ENCODE assay signal across 8 mouse cellular contexts in the genomic region with DNA sequence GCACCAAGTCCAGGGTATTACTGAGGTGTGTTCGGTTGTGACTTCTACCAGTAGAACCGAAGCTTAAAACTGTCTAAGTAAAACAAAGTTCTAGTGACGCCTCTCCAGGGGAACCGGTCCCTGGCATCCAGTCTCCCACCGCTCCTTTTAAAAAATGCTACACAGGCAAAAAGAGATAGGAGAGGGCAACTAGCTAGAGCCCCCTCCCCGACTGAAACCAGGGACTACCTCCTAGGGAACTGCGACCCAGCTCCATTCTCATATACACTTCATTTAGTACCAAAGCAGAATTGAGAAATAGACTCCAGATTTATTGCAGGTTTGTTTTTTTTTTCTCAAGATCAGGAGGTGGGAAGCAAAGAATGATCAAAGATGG. TPM values are rescaled to one million over a fixed set of nuclear protein-coding genes. Genes with fewer than 3 reads are reported as not detected.
DNase-seq lines count a peak whose midpoint lies in the region; ATAC-seq and TF ChIP-seq lines count a peak whose summit lies in the region.

No protein-coding gene starts in this region.

- H3K27me3 ChIP-seq in lung, embryonic 16.5 days (ENCODE audit: control insufficient read depth, insufficient read depth, low read depth, low read length): no peaks in the 10 kb centered on the region
- peaks cover 12% of the 10 kb centered on the region for H3K27me3 ChIP-seq in limb, embryonic 10.5 days (ENCODE audit: low read depth, poor library complexity, severe bottlenecking)

- whole genome bisulfite sequencing in lung, embryonic 16.5 days: 7% methylated on average over 7 of the region's 7 CpGs
- WGBS in limb, embryonic 10.5 days: 9% methylated on average over 7 of the region's 7 CpGs
- WGBS in olfactory bulb, adult 2 months: 27% methylated on average over 7 of the region's 7 CpGs

- peak overlapping the region; percentile 71 for H3K4me2 ChIP-seq in lung, embryonic 16.5 days (ENCODE audit: low read depth, low read length)

- H3K4me3 ChIP-seq in lung, embryonic 16.5 days (ENCODE audit: low read length): peak overlapping the region; percentile 95
- H3K4me3 ChIP-seq in limb, embryonic 10.5 days: peak overlapping the region; percentile 92
- peak overlapping the region; percentile 98 for H3K4me3 ChIP-seq in olfactory bulb, adult 2 months (ENCODE audit: insufficient read depth, low read depth, low read length)

- H3K27ac ChIP-seq in lung, embryonic 16.5 days (ENCODE audit: low read length): peak overlapping the region; percentile 99
- peak overlapping the region; percentile 99 for H3K27ac ChIP-seq in limb, embryonic 10.5 days
- peak overlapping the region; percentile 99 for H3K27ac ChIP-seq in olfactory bulb, adult 2 months (ENCODE audit: insufficient read depth, low read depth, low read length)

- no peaks in the 10 kb centered on the region for H3K9me3 ChIP-seq in lung, embryonic 16.5 days (ENCODE audit: control insufficient read depth, low read length)
- H3K9me3 ChIP-seq in limb, embryonic 10.5 days (replicated peaks): no peaks in the 10 kb centered on the region

- peaks cover 13% of the 10 kb centered on the region for H3K4me1 ChIP-seq in lung, embryonic 16.5 days (replicated peaks; ENCODE audit: control insufficient read depth, insufficient read depth, low read length)
- peaks cover 42% of the 10 kb centered on the region for H3K4me1 ChIP-seq in limb, embryonic 10.5 days
- peaks cover 8% of the 10 kb centered on the region for H3K4me1 ChIP-seq in olfactory bulb, adult 2 months (ENCODE audit: control insufficient read depth, insufficient read depth, low read length)

- TF ChIP-seq CTCF in olfactory bulb, adult 2 months (IDR thresholded peaks at IDR 0.05; ENCODE audit: insufficient read depth, low read depth, low read length): no peak

- intact Hi-C loops in gastrocnemius, postnatal 36 days (cut with DNase I): loop anchor here (5.0 kb wide), 1 partner anchor 37 kb away; a partner anchor contains a TSS

- peak; percentile 16 for DNase-seq in adrenal gland, adult 8-10 months
- no peak for DNase-seq in adrenal gland, postnatal 10 days
- DNase-seq in lung, postnatal 36 days: no peak
- DNase-seq in limb, embryonic 10.5 days (ENCODE audit: low spot score): peak; percentile 40
- no peak for DNase-seq in spleen, postnatal 10 days (ENCODE audit: low spot score in 2 of 2)
- no peak for DNase-seq in gastrocnemius, postnatal 36 days

- H3K9ac ChIP-seq in lung, embryonic 16.5 days (ENCODE audit: low read length): peak overlapping the region; percentile 96

- no peaks in the 10 kb centered on the region for H3K36me3 ChIP-seq in lung, embryonic 16.5 days (ENCODE audit: control insufficient read depth, insufficient read depth, low read length)
- H3K36me3 ChIP-seq in limb, embryonic 10.5 days: no peaks in the 10 kb centered on the region

- ATAC-seq in lung, embryonic 16.5 days (ENCODE audit: low read depth): no peak

- TF ChIP-seq POLR2A in olfactory bulb, adult 2 months (IDR thresholded peaks at IDR 0.05; ENCODE audit: insufficient read depth, low read depth, low read length): no peak

RNA-seq across cellular contexts. Expression of a gene that starts 2.6 kb away (rescaled TPM):
- total RNA-seq in adrenal gland, adult 8-10 months (2022): 100 to 1,000 TPM in 2 of 4 experiments, 10 to 100 TPM in 2; 94.7 to 160 (median 117) TPM
- 10 to 100 TPM; 56.3 to 71.9 TPM for total RNA-seq in adrenal gland, postnatal 10 days (2021)
- 24.2 and 25.1 TPM in 2 replicates for polyA plus RNA-seq in lung, embryonic 16.5 days (2015; fragmentation: Nextera tagmentation; extraction: Ambion mirVana)
- 30.0 and 31.9 TPM in 2 replicates for polyA plus RNA-seq in limb, embryonic 10.5 days (2016; fragmentation: Nextera tagmentation; extraction: Ambion mirVana)
- polyA plus RNA-seq in olfactory bulb, adult 2 months (2012; ENCODE audit: insufficient read depth, insufficient read length, low replicate concordance, missing spikeins): not detected in 2 replicates
- 1 to 10 TPM; 2.7 to 3.2 TPM for total RNA-seq in gastrocnemius, postnatal 36 days (2021)

RNA-seq across cellular contexts. Expression of a gene that starts 36.2 kb away (rescaled TPM):
- 100 to 1,000 TPM in 1 of 4 experiments, 10 to 100 TPM in 3; 70.0 to 102 (median 83.9) TPM for total RNA-seq in adrenal gland, adult 8-10 months (2022)
- 10 to 100 TPM; 67.0 to 75.3 TPM for total RNA-seq in adrenal gland, postnatal 10 days (2021)
- 70.6 and 74.6 TPM in 2 replicates for polyA plus RNA-seq in lung, embryonic 16.5 days (2015; fragmentation: Nextera tagmentation; extraction: Ambion mirVana)
- polyA plus RNA-seq in limb, embryonic 10.5 days (2016; fragmentation: Nextera tagmentation; extraction: Ambion mirVana): 80.5 and 96.4 TPM in 2 replicates
- not detected in 2 replicates for polyA plus RNA-seq in olfactory bulb, adult 2 months (2012; ENCODE audit: insufficient read depth, insufficient read length, low replicate concordance, missing spikeins)
- 10 to 100 TPM; 59.6 to 62.0 TPM for total RNA-seq in gastrocnemius, postnatal 36 days (2021)

Comparison
In these comparisons a context has a peak if more than half of its experiments do, and no peak if none do; other contexts are left out.
1. DNase-seq: peak in adrenal gland, adult 8-10 months (single experiment) and limb, embryonic 10.5 days (single experiment); none in adrenal gland, postnatal 10 days (single experiment), lung, postnatal 36 days (single experiment), spleen, postnatal 10 days (0 of 2) and gastrocnemius, postnatal 36 days (0 of 2).
2. RNA of a gene that starts 2.6 kb away (total RNA-seq): 94.7 to 160 TPM in adrenal gland, adult 8-10 months and 56.3 to 71.9 TPM in adrenal gland, postnatal 10 days; 2.7 to 3.2 TPM in gastrocnemius, postnatal 36 days; every median in the first group is over 10 times any median in the second.
3. Peak in every context shown above with its lines, with median percentiles within 50 percentile points of each other: H3K27ac ChIP-seq and H3K4me3 ChIP-seq.